Mouse (Mus musculus) CH12.LX (cell line): ENCODE measurements at regions not wholly inside any gene's neighbourhood (a gene's known extent, or its start where the extent isn't known, plus 50 kb on each side); places are given as distances from the start of the nearest gene placed in this dataset.

Experiments
- DNase-seq: peaks from one replicate; pipeline ENCODE4 v3.0.0-alpha.2; 2013; ENCODE audit errors: extremely low read depth
- H3K27ac ChIP-seq: 2 replicates; pipeline ENCODE4 v1.5.1; 2012; ENCODE audit warnings: low read depth, mild to moderate bottlenecking, control low read depth, moderate library complexity; ENCODE audit not compliant: insufficient read depth
- H3K27me3 ChIP-seq: replicated peaks from 2 replicates; pipeline ENCODE3; 2012; ENCODE audit warnings: inconsistent platforms
- H3K36me3 ChIP-seq, 2 experiments: replicated peaks in 1 of 2; 2 replicates each; pipeline versions ENCODE3 to v1.6.1; 2012; ENCODE audit warnings: inconsistent platforms in 1 of 2, low read length in 1 of 2, mild to moderate bottlenecking in 1 of 2, mixed read lengths in 1 of 2, moderate library complexity in 1 of 2; ENCODE audit not compliant: control insufficient read depth in 1 of 2, insufficient read depth in 1 of 2
- H3K4me1 ChIP-seq, 2 experiments: 2 replicates each; pipeline ENCODE4 v1.6.1; 2012; ENCODE audit warnings: inconsistent platforms in 1 of 2, moderate library complexity in 1 of 2; ENCODE audit not compliant: insufficient read depth in 2 of 2, control insufficient read depth in 1 of 2
- H3K4me2 ChIP-seq: 2 replicates; pipeline ENCODE4 v1.6.1; 2012; ENCODE audit warnings: low read depth, mild to moderate bottlenecking, control low read depth; ENCODE audit not compliant: poor library complexity, insufficient read depth, severe bottlenecking
- H3K4me3 ChIP-seq, 3 experiments: fragments of 150-350 bp in 1 of 3; sonication (generic) in 1 of 3; replicated peaks in 1 of 3; 2 replicates each; pipeline versions ENCODE3 to v1.5.1; 2011 to 2012; ENCODE audit warnings: low read depth in 2 of 3, low read length in 2 of 3, mild to moderate bottlenecking in 2 of 3, moderate library complexity in 2 of 3, control low read depth in 1 of 3, improper control_type of control experiment in 1 of 3, inconsistent platforms in 1 of 3, mixed read lengths in 1 of 3; ENCODE audit not compliant: poor library complexity in 1 of 3
- H3K79me2 ChIP-seq: replicated peaks from 2 replicates; pipeline ENCODE4 v1.6.1; 2012; ENCODE audit warnings: mild to moderate bottlenecking, moderate library complexity; ENCODE audit not compliant: control insufficient read depth, poor library complexity, insufficient read depth, severe bottlenecking; ENCODE audit errors: extremely low read depth
- H3K9ac ChIP-seq: 2 replicates; pipeline ENCODE4 v1.6.1; 2012; ENCODE audit warnings: low read depth, mild to moderate bottlenecking, control low read depth, moderate library complexity; ENCODE audit not compliant: insufficient read depth
- H3K9me3 ChIP-seq: replicated peaks from 2 replicates; pipeline ENCODE3; 2012; ENCODE audit warnings: low read length, inconsistent platforms, mixed read lengths
- CHD2 ChIP-seq: IDR thresholded peaks from 2 replicates; pipeline ENCODE4 v1.6.1; 2011; ENCODE audit warnings: low read length, improper control_type of control experiment
- ELF1 ChIP-seq: IDR thresholded peaks from 2 replicates; pipeline ENCODE4 v1.6.1; 2014; ENCODE audit warnings: low read depth, mild to moderate bottlenecking, inconsistent platforms, low read length, improper control_type of control experiment
- ETS1 ChIP-seq: conservative IDR thresholded peaks from 2 replicates; pipeline ENCODE4 v1.6.1; 2012; ENCODE audit warnings: low read depth, mild to moderate bottlenecking, inconsistent platforms, low read length, improper control_type of control experiment, moderate library complexity
- IRF4 ChIP-seq: IDR thresholded peaks from 2 replicates; pipeline ENCODE4 v1.6.1; 2014; ENCODE audit warnings: low read depth, mild to moderate bottlenecking, inconsistent platforms, low read length, improper control_type of control experiment
- JUN ChIP-seq: IDR thresholded peaks from 2 replicates; pipeline ENCODE4 v1.6.1; 2011; ENCODE audit warnings: low read depth, mild to moderate bottlenecking, low read length, improper control_type of control experiment, moderate library complexity; ENCODE audit not compliant: insufficient read depth
- JUND ChIP-seq: conservative IDR thresholded peaks from 2 replicates; pipeline ENCODE4 v1.6.1; 2011; ENCODE audit warnings: low read depth, low read length, improper control_type of control experiment
- KAT2A ChIP-seq: IDR thresholded peaks from 2 replicates; pipeline ENCODE4 v1.6.1; 2012; ENCODE audit warnings: low read length, improper control_type of control experiment, inconsistent platforms; ENCODE audit not compliant: insufficient replicate concordance
- MAFK ChIP-seq: IDR thresholded peaks from 2 replicates; pipeline ENCODE4 v1.6.1; 2011; ENCODE audit warnings: low read length, improper control_type of control experiment; ENCODE audit not compliant: insufficient replicate concordance
- MAZ ChIP-seq: IDR thresholded peaks from 2 replicates; pipeline ENCODE4 v1.6.1; 2012; ENCODE audit warnings: low read depth, mild to moderate bottlenecking, inconsistent platforms, low read length, improper control_type of control experiment, moderate library complexity
- MXI1 ChIP-seq: IDR thresholded peaks from 2 replicates; pipeline ENCODE4 v1.6.1; 2011; ENCODE audit warnings: mild to moderate bottlenecking, low read depth, low read length, improper control_type of control experiment
- MYC ChIP-seq: IDR thresholded peaks from 2 replicates; pipeline ENCODE4 v1.6.1; 2011; ENCODE audit warnings: low read depth, mild to moderate bottlenecking, improper control_type of control experiment, low read length
- NELFE ChIP-seq: IDR thresholded peaks from 2 replicates; pipeline ENCODE4 v1.6.1; 2011; ENCODE audit warnings: low read depth, low read length, improper control_type of control experiment
- PAX5 ChIP-seq: IDR thresholded peaks from 2 replicates; pipeline ENCODE4 v1.6.1; 2012; ENCODE audit warnings: low read length, inconsistent platforms, mixed read lengths
- RCOR1 ChIP-seq: conservative IDR thresholded peaks from 2 replicates; pipeline ENCODE4 v1.6.1; 2012; ENCODE audit warnings: low read depth, mild to moderate bottlenecking, inconsistent platforms, low read length, improper control_type of control experiment
- SIN3A ChIP-seq: IDR thresholded peaks from 2 replicates; pipeline ENCODE4 v1.6.1; 2012; ENCODE audit warnings: low read length, improper control_type of control experiment, inconsistent platforms
- TBP ChIP-seq: conservative IDR thresholded peaks from 2 replicates; pipeline ENCODE4 v1.6.1; 2011; ENCODE audit warnings: low read depth, low read length, improper control_type of control experiment
- USF2 ChIP-seq: conservative IDR thresholded peaks from 2 replicates; pipeline ENCODE4 v1.6.1; 2011; ENCODE audit warnings: low read depth, low read length, improper control_type of control experiment
- ZMIZ1 ChIP-seq: IDR thresholded peaks from 2 replicates; pipeline ENCODE4 v1.6.1; 2012; ENCODE audit warnings: low read depth, mild to moderate bottlenecking, inconsistent platforms, low read length, improper control_type of control experiment
- dilution Hi-C: fragments of 300-500 bp; cut with MboI; formaldehyde crosslinking; loops from 2 replicates; pipeline ENCODE4 v1.14.3; 2020; ENCODE audit warnings: low sequenced_read_pairs; ENCODE audit not compliant: extremely low pct_unique_long_range_greater_than_20kb, extremely low pct_ligation_motif_present
- in situ Hi-C: fragments of 300-500 bp; cut with MboI; formaldehyde crosslinking; loops from 3 replicates; pipeline ENCODE4 v1.14.3; 2019; ENCODE audit warnings: low sequenced_read_pairs, low pct_ligation_motif_present, low pct_unique_long_range_greater_than_20kb, mixed read lengths

GRCm38 (mm10) chr15:64487801-64488200 lies 329.7 kb upstream of the Gm21798 start:
- in situ Hi-C loops (no loop called here), dilution Hi-C loops (no loop called here)
- no peak overlapping the region for H3K4me3 ChIP-seq
- no peak for TF ChIP-seq JUND
- no peak for TF ChIP-seq TBP
- TF ChIP-seq MAZ: no peak
- no peak for TF ChIP-seq MAFK
- TF ChIP-seq IRF4: no peak
- no peak for TF ChIP-seq MYC
- TF ChIP-seq KAT2A: no peak
- TF ChIP-seq ZMIZ1: no peak
- TF ChIP-seq NELFE: no peak
- no peak for TF ChIP-seq SIN3A
- TF ChIP-seq CHD2: no peak
- TF ChIP-seq USF2: no peak
- TF ChIP-seq RCOR1: no peak
- no peak for TF ChIP-seq PAX5
- TF ChIP-seq, all 38 proteins: peak for 0
- no peak for DNase-seq
- no peak overlapping the region for H3K9ac ChIP-seq
- no peak overlapping the region for H3K4me2 ChIP-seq
- no peaks in the 10 kb centered on the region for H3K9me3 ChIP-seq
- H3K27ac ChIP-seq: no peak overlapping the region
- H3K36me3 ChIP-seq: no peaks in the 10 kb centered on the region
- peaks cover 2 to 10% of the 10 kb centered on the region in 2 experiments; a peak in 2 of 4 replicates for H3K4me1 ChIP-seq
- no peaks in the 10 kb centered on the region for H3K79me2 ChIP-seq
- H3K27me3 ChIP-seq: no peaks in the 10 kb centered on the region

- DNase-seq: no peak
- H3K9ac ChIP-seq: no peak overlapping the region
- H3K4me2 ChIP-seq: no peak overlapping the region
- no peak overlapping the region for H3K4me3 ChIP-seq
- H3K4me1 ChIP-seq: no peaks in the 10 kb centered on the region
- H3K79me2 ChIP-seq: no peaks in the 10 kb centered on the region
- in situ Hi-C loops: no loop called here
- H3K9me3 ChIP-seq: no peaks in the 10 kb centered on the region
- no peaks in the 10 kb centered on the region for H3K36me3 ChIP-seq
- no peak overlapping the region for H3K27ac ChIP-seq
- dilution Hi-C loops: no loop called here
- no peak for TF ChIP-seq MAZ
- TF ChIP-seq JUN: no peak
- TF ChIP-seq ELF1: no peak
- no peak for TF ChIP-seq JUND
- no peak for TF ChIP-seq ETS1
- TF ChIP-seq ZMIZ1: no peak
- no peak for TF ChIP-seq MXI1
- H3K27me3 ChIP-seq: no peaks in the 10 kb centered on the region
These were observed 316.7 kb upstream of the Gm21798 start for GRCm38 (mm10) chr15:64500783-64501182.
